Mouse (Mus musculus) liver, embryonic 16.5 days (tissue): Measurements from ENCODE around the gene Lmbr1l. TPM values are rescaled to one million over a fixed set of nuclear protein-coding genes. Genes with fewer than 3 reads are reported as not detected.
"Not testable (repeated sequence)": the region's sequence is repeated elsewhere in the genome, so short reads cannot be mapped to it uniquely, and the experiment has no call there.

ENCODE experiments used
- ATAC-seq: fragments of 200-750 bp; cut with Nextera tagmentation; 2 replicates; pipeline ENCODE4 v1.8.0; 2017; ENCODE audit warnings: low read depth, mild to moderate bottlenecking, moderate number of reproducible peaks, moderate library complexity
- H3K27ac ChIP-seq: fragments of 300-500 bp; sonication (generic); 2 replicates; pipeline ENCODE4 v1.5.1; 2014; ENCODE audit warnings: mild to moderate bottlenecking, low read length
- H3K27me3 ChIP-seq: fragments of 300-500 bp; sonication (generic); 2 replicates; pipeline ENCODE4 v1.6.1; 2014; ENCODE audit warnings: low read depth, low read length, mixed read lengths; ENCODE audit not compliant: control insufficient read depth, insufficient read depth
- H3K36me3 ChIP-seq: fragments of 300-500 bp; sonication (generic); 2 replicates; pipeline ENCODE4 v1.6.1; 2014; ENCODE audit warnings: mild to moderate bottlenecking; ENCODE audit not compliant: control insufficient read depth, insufficient read depth
- H3K4me1 ChIP-seq: fragments of 300-500 bp; sonication (generic); 2 replicates; pipeline ENCODE4 v1.6.1; 2014; ENCODE audit warnings: low read depth, low read length, mixed read lengths; ENCODE audit not compliant: control insufficient read depth
- H3K4me2 ChIP-seq: fragments of 300-500 bp; sonication (generic); 2 replicates; pipeline ENCODE4 v1.6.1; 2014; ENCODE audit warnings: low read depth, low read length, mixed read lengths
- H3K4me3 ChIP-seq: fragments of 300-500 bp; sonication (generic); 2 replicates; pipeline ENCODE4 v1.5.1; 2014; ENCODE audit warnings: low read depth, mild to moderate bottlenecking, low read length
- H3K9ac ChIP-seq: fragments of 300-500 bp; sonication (generic); 2 replicates; pipeline ENCODE4 v1.6.1; 2014; ENCODE audit warnings: low read depth, low read length
- H3K9me3 ChIP-seq: fragments of 300-500 bp; sonication (generic); replicated peaks from 2 replicates; pipeline ENCODE4 v1.6.1; 2016; ENCODE audit warnings: low read length; ENCODE audit not compliant: control insufficient read depth
- WGBS: fragments of 180-500 bp; shearing (Covaris S2); extraction: QIAGEN DNeasy Blood & Tissue Kit; methylation state at CpG from one replicate; pipeline ENCODE4 v1.1.7; 2014; ENCODE audit not compliant: insufficient replicate concordance; 5-methylcytosine and 5-hydroxymethylcytosine counted together
- polyA plus RNA-seq: library from polyadenylated mRNA; unstranded; fragments of >200 nt; fragmentation: Nextera tagmentation; extraction: Ambion mirVana; gene quantifications from 2 replicates; pipeline ENCODE4 v1.2.1, GENCODE M21; 2015

The Lmbr1l gene
- polyA plus RNA-seq, 1 experiment from 2014 or later = 4.4 TPM

GRCm38 (mm10) chr15:98952751-98953400 is 34.8 kb upstream of the Lmbr1l start:
- ATAC-seq = peak; percentile 65
- H3K27ac ChIP-seq = peak overlapping the region; percentile 59

GRCm38 (mm10) chr15:98952063-98952455 is 34.0 kb upstream of the Lmbr1l start:
- Histone ChIP-seq H3K4me3 (0 out of 2 replicates have a peak overlapping the region, but pooled peaks have one; percentile 10), H3K36me3 (no peaks in the 10 kb centered on the region), H3K4me1 (peaks cover 10% of the 10 kb centered on the region), H3K4me2 (peak overlapping the region; percentile 9; the same call in 1 of the 2 replicates), H3K9me3 (no peaks in the 10 kb centered on the region), H3K27ac (no peak overlapping the region), H3K9ac (no peak overlapping the region; the same call in 1 of the 2 replicates), H3K27me3 (peaks cover 20% of the 10 kb centered on the region)
- ATAC-seq = no peak
- 47% methylated on average over 5 of the region's 5 CpGs for WGBS

More at GRCm38 (mm10) chr15:98952751-98953400, 34.8 kb upstream of the Lmbr1l start:
- Histone ChIP-seq H3K27me3 (peaks cover 20% of the 10 kb centered on the region), H3K36me3 (no peaks in the 10 kb centered on the region), H3K4me2 (peak overlapping the region; percentile 96), H3K4me3 (peak overlapping the region; percentile 75), H3K4me1 (peaks cover 10% of the 10 kb centered on the region), H3K9ac (peak overlapping the region; percentile 80), H3K9me3 (no peaks in the 10 kb centered on the region)
- under 1% methylated on average over 41 of the region's 41 CpGs for WGBS

- Histone ChIP-seq H3K4me1 (peaks cover 10% of the 10 kb centered on the region), H3K27me3 (peaks cover 20% of the 10 kb centered on the region)
- H3K4me3 ChIP-seq, H3K9me3 ChIP-seq, H3K4me2 ChIP-seq, H3K27ac ChIP-seq, ATAC-seq, H3K9ac ChIP-seq, H3K36me3 ChIP-seq: not testable (repeated sequence)
- WGBS = 79% methylated on average over 11 of the region's 15 CpGs
Observed at GRCm38 (mm10) chr15:98951122-98952062, 33.4 kb upstream of the Lmbr1l start.

GRCm38 (mm10) chr15:98949607-98949892 is 31.5 kb upstream of the Lmbr1l start:
- no peak overlapping the region for H3K4me3 ChIP-seq
- no peaks in the 10 kb centered on the region for H3K36me3 ChIP-seq
- H3K9ac ChIP-seq = no peak overlapping the region
- no peaks in the 10 kb centered on the region for H3K9me3 ChIP-seq
- ATAC-seq = no peak
- H3K27me3 ChIP-seq = peaks cover 15% of the 10 kb centered on the region
- H3K27ac ChIP-seq = no peak overlapping the region
- H3K4me1 ChIP-seq = peaks cover 10% of the 10 kb centered on the region
- no peak overlapping the region for H3K4me2 ChIP-seq
- WGBS = 51% methylated on average over 3 of the region's 3 CpGs

GRCm38 (mm10) chr15:98948857-98949606 is 31.0 kb upstream of the Lmbr1l start:
- H3K9ac ChIP-seq = no peak overlapping the region
- H3K27me3 ChIP-seq = peaks cover 10% of the 10 kb centered on the region
- 79% methylated on average over 6 of the region's 6 CpGs for WGBS
- no peaks in the 10 kb centered on the region for H3K9me3 ChIP-seq
- ATAC-seq = no peak
- H3K4me2 ChIP-seq = no peak overlapping the region
- H3K27ac ChIP-seq = no peak overlapping the region
- H3K36me3 ChIP-seq = no peaks in the 10 kb centered on the region
- H3K4me1 ChIP-seq = peaks cover 10% of the 10 kb centered on the region
- H3K4me3 ChIP-seq = no peak overlapping the region

GRCm38 (mm10) chr15:98948382-98948781 is 30.4 kb upstream of the Lmbr1l start:
- no peak for ATAC-seq
- H3K27me3 ChIP-seq = peaks cover 6% of the 10 kb centered on the region
- no peak overlapping the region for H3K27ac ChIP-seq
- H3K9ac ChIP-seq = no peak overlapping the region
- H3K9me3 ChIP-seq = no peaks in the 10 kb centered on the region
- no peak overlapping the region for H3K4me2 ChIP-seq
- peaks cover 8% of the 10 kb centered on the region for H3K4me1 ChIP-seq
- no peaks in the 10 kb centered on the region for H3K36me3 ChIP-seq
- no peak overlapping the region for H3K4me3 ChIP-seq

GRCm38 (mm10) chr15:98947884-98948283 is 29.9 kb upstream of the Lmbr1l start:
- Histone ChIP-seq H3K4me2 (no peak overlapping the region), H3K4me3 (no peak overlapping the region), H3K27ac (no peak overlapping the region), H3K36me3 (no peaks in the 10 kb centered on the region), H3K9ac (no peak overlapping the region), H3K27me3 (peaks cover 3% of the 10 kb centered on the region; the same call in 1 of the 2 replicates), H3K4me1 (peaks cover 3% of the 10 kb centered on the region), H3K9me3 (no peaks in the 10 kb centered on the region)
- WGBS = 61% methylated on average over 3 of the region's 3 CpGs
- no peak for ATAC-seq

- WGBS = 74% methylated on average over 4 of the region's 4 CpGs
Observed at GRCm38 (mm10) chr15:98943133-98943532, 25.1 kb upstream of the Lmbr1l start.

More at GRCm38 (mm10) chr15:98943133-98943532, 25.1 kb upstream of the Lmbr1l start:
- Histone ChIP-seq H3K27ac (no peak overlapping the region), H3K9ac (no peak overlapping the region), H3K27me3 (no peaks in the 10 kb centered on the region), H3K36me3 (no peaks in the 10 kb centered on the region), H3K9me3 (no peaks in the 10 kb centered on the region), H3K4me2 (no peak overlapping the region), H3K4me3 (no peak overlapping the region), H3K4me1 (no peaks in the 10 kb centered on the region; the same call in 1 of the 2 replicates)
- ATAC-seq = no peak
